Mouse (Mus musculus) lung, adult 2 months (tissue): Measurements from ENCODE around the gene Polr2f. TPM values are rescaled to one million over a fixed set of nuclear protein-coding genes. Genes with fewer than 3 reads are reported as not detected.

Experiments
- DNase-seq: peaks from one replicate; pipeline ENCODE4 v3.0.0; 2022
- H3K4me1 ChIP-seq: fragments of 200-500 bp; 2 replicates; pipeline ENCODE4 v1.6.1; 2011; ENCODE audit warnings: low read length; ENCODE audit not compliant: control insufficient read depth, insufficient read depth
- H3K4me3 ChIP-seq: fragments of 200-500 bp; replicated peaks from 2 replicates; pipeline ENCODE3; 2011; ENCODE audit warnings: low read depth, mild to moderate bottlenecking, control low read depth, low read length; ENCODE audit errors: extremely low read depth
- CTCF ChIP-seq: fragments of 200-500 bp; IDR thresholded peaks from 2 replicates; pipeline ENCODE4 v1.5.1; 2011; ENCODE audit warnings: mild to moderate bottlenecking, low read length, control low read depth; ENCODE audit not compliant: insufficient read depth
- POLR2A ChIP-seq: fragments of 200-500 bp; IDR thresholded peaks from 2 replicates; pipeline ENCODE4 v1.6.1; 2011; ENCODE audit warnings: low read depth, mild to moderate bottlenecking, control low read depth, low read length, borderline replicate concordance; ENCODE audit errors: extremely low read depth
- WGBS: fragments of 180-500 bp; shearing (Covaris S2); methylation state at CpG from one replicate; pipeline ENCODE4 v1.1.7; 2018; 5-methylcytosine and 5-hydroxymethylcytosine counted together
- polyA plus RNA-seq: library from polyadenylated mRNA; depleted of rRNA; stranded (reverse); fragments of >200 nt; gene quantifications from 2 replicates; pipeline ENCODE4 v1.2.3, GENCODE M21; 2012

Gene Polr2f
- polyA plus RNA-seq, 1 experiment = 38.9 TPM

- WGBS = 2% methylated on average over 7 of the region's 7 CpGs
- no peak for DNase-seq
- peak overlapping the region; percentile 98 for H3K4me3 ChIP-seq
- peaks cover 3% of the 10 kb centered on the region for H3K4me1 ChIP-seq
- TF ChIP-seq POLR2A = no peak
- TF ChIP-seq CTCF = no peak
Observed at GRCm38 (mm10) chr15:79141566-79141917, 733 bp downstream of the Polr2f start.

- no peak for TF ChIP-seq POLR2A
- TF ChIP-seq CTCF = no peak
- 82% methylated on average over 12 of the region's 12 CpGs for WGBS
- DNase-seq = no peak
- peaks cover 3% of the 10 kb centered on the region for H3K4me1 ChIP-seq
- H3K4me3 ChIP-seq = no peak overlapping the region
Observed at GRCm38 (mm10) chr15:79143316-79143715, 2.5 kb downstream of the Polr2f start.

- TF ChIP-seq POLR2A = no peak
- TF ChIP-seq CTCF = no peak
- WGBS = 46% methylated on average over 8 of the region's 8 CpGs
Observed at GRCm38 (mm10) chr15:79144021-79144420, 3.2 kb downstream of the Polr2f start.

GRCm38 (mm10) chr15:79145522-79145921 is 4.7 kb downstream of the Polr2f start:
- H3K4me3 ChIP-seq = no peak overlapping the region
- H3K4me1 ChIP-seq = peaks cover 2% of the 10 kb centered on the region
- WGBS = 76% methylated on average over 7 of the region's 7 CpGs
- no peak for DNase-seq
- TF ChIP-seq CTCF = no peak
- no peak for TF ChIP-seq POLR2A

More at GRCm38 (mm10) chr15:79144021-79144420, 3.2 kb downstream of the Polr2f start:
- H3K4me3 ChIP-seq = no peak overlapping the region
- DNase-seq = no peak
- peaks cover 3% of the 10 kb centered on the region for H3K4me1 ChIP-seq

GRCm38 (mm10) chr15:79148533-79148932 is 7.7 kb downstream of the Polr2f start:
- peak; percentile 97 for TF ChIP-seq CTCF
- TF ChIP-seq POLR2A = no peak
- H3K4me3 ChIP-seq = no peak overlapping the region
- H3K4me1 ChIP-seq = no peaks in the 10 kb centered on the region
- 43% methylated on average over 7 of the region's 7 CpGs for WGBS
- peak; percentile 83 for DNase-seq

- H3K4me3 ChIP-seq = no peak overlapping the region
- no peak for DNase-seq
- WGBS = 74% methylated on average over 8 of the region's 8 CpGs
- TF ChIP-seq POLR2A (no peak), CTCF (no peak)
- H3K4me1 ChIP-seq = no peaks in the 10 kb centered on the region
Observed at GRCm38 (mm10) chr15:79151881-79152280, 11.1 kb downstream of the Polr2f start.

GRCm38 (mm10) chr15:79152709-79153108 is 11.9 kb downstream of the Polr2f start:
- no peaks in the 10 kb centered on the region for H3K4me1 ChIP-seq
- 69% methylated on average over 6 of the region's 6 CpGs for WGBS
- no peak for DNase-seq
- no peak for TF ChIP-seq POLR2A
- no peak for TF ChIP-seq CTCF
- H3K4me3 ChIP-seq = no peak overlapping the region

- 31% methylated on average over 3 of the region's 3 CpGs for WGBS
- Histone ChIP-seq H3K4me3 (no peak overlapping the region), H3K4me1 (no peaks in the 10 kb centered on the region)
- TF ChIP-seq POLR2A (no peak), CTCF (no peak)
- no peak for DNase-seq
Observed at GRCm38 (mm10) chr15:79155572-79155971, 14.8 kb downstream of the Polr2f start.

GRCm38 (mm10) chr15:79162301-79162700 is 21.5 kb downstream of the Polr2f start:
- no peaks in the 10 kb centered on the region for H3K4me1 ChIP-seq
- DNase-seq = no peak
- WGBS = 61% methylated on average over 7 of the region's 7 CpGs
- no peak overlapping the region for H3K4me3 ChIP-seq
- TF ChIP-seq CTCF = no peak
- no peak for TF ChIP-seq POLR2A

GRCm38 (mm10) chr15:79162822-79163221 is 22.0 kb downstream of the Polr2f start:
- Histone ChIP-seq H3K4me1 (no peaks in the 10 kb centered on the region), H3K4me3 (no peak overlapping the region)
- no peak for TF ChIP-seq CTCF
- no peak for TF ChIP-seq POLR2A
- DNase-seq = no peak
- 42% methylated on average over 14 of the region's 14 CpGs for WGBS
